8 mouse cellular contexts compared by ENCODE assay signal in genomic region chr7:24642491-24642890, GRCm38 (mm10). TPM values are rescaled to one million over a fixed set of nuclear protein-coding genes. Genes with fewer than 3 reads are reported as not detected.
DNase-seq lines count a peak whose midpoint lies in the region; ATAC-seq and TF ChIP-seq lines count a peak whose summit lies in the region.

No protein-coding gene starts in this region.

- TF ChIP-seq POLR2A in brain, embryonic 14.5 days (IDR thresholded peaks at IDR 0.05; ENCODE audit: borderline replicate concordance, extremely low read depth, insufficient read depth, insufficient read length, poor library complexity, severe bottlenecking) = no peak

- H3K27me3 ChIP-seq in intestine, embryonic 14.5 days (replicated peaks; ENCODE audit: control insufficient read depth, insufficient read depth, low read length) = peaks cover 38% of the 10 kb centered on the region
- peaks cover 28% of the 10 kb centered on the region for H3K27me3 ChIP-seq in intestine, embryonic 15.5 days (replicated peaks)
- peaks cover 17% of the 10 kb centered on the region for H3K27me3 ChIP-seq in G1E (ENCODE audit: insufficient read depth, low read length)
- H3K27me3 ChIP-seq in liver, postnatal 0 days (ENCODE audit: insufficient read depth, low read length) = peaks cover 28% of the 10 kb centered on the region

- intact Hi-C loops in heart, postnatal 10 days (cut with DNase I) = no loop called here

- no peak overlapping the region for H3K9ac ChIP-seq in intestine, embryonic 14.5 days (ENCODE audit: low read length)
- H3K9ac ChIP-seq in intestine, embryonic 15.5 days = no peak overlapping the region
- H3K9ac ChIP-seq in liver, postnatal 0 days (replicated peaks) = no peak overlapping the region

- DNase-seq in intestine, embryonic 14.5 days (ENCODE audit: low spot score) = peak; percentile 80
- DNase-seq in G1E (ENCODE audit: low spot score) = no peak
- peak; percentile 62 for DNase-seq in brain, embryonic 14.5 days (ENCODE audit: low read depth)
- DNase-seq in heart, postnatal 10 days = peak; percentile 34 to 63
- peak; percentile 69 for DNase-seq in liver, postnatal 0 days
- DNase-seq in right cerebral cortex, postnatal 14 days = peak; percentile 43

- no peaks in the 10 kb centered on the region for H3K4me1 ChIP-seq in intestine, embryonic 14.5 days (replicated peaks; ENCODE audit: control insufficient read depth, insufficient read depth, low read length)
- H3K4me1 ChIP-seq in intestine, embryonic 15.5 days (replicated peaks) = peaks cover 7% of the 10 kb centered on the region; the same call in 1 of the 2 replicates
- no peaks in the 10 kb centered on the region for H3K4me1 ChIP-seq in G1E (ENCODE audit: insufficient read depth, low read depth, low read length)
- H3K4me1 ChIP-seq in liver, postnatal 0 days (ENCODE audit: insufficient read depth) = peaks cover 8% of the 10 kb centered on the region

- 13% methylated on average over 9 of the region's 9 CpGs for WGBS in intestine, embryonic 14.5 days
- 2% methylated on average over 9 of the region's 9 CpGs for WGBS in intestine, embryonic 15.5 days
- WGBS in liver, postnatal 0 days (ENCODE audit: insufficient replicate concordance) = 7% methylated on average over 9 of the region's 9 CpGs

- H3K4me3 ChIP-seq in intestine, embryonic 14.5 days (ENCODE audit: low read depth, low read length) = no peak overlapping the region
- no peak overlapping the region for H3K4me3 ChIP-seq in intestine, embryonic 15.5 days (replicated peaks)
- no peak overlapping the region for H3K4me3 ChIP-seq in G1E (ENCODE audit: low read depth, low read length)
- H3K4me3 ChIP-seq in liver, postnatal 0 days (ENCODE audit: low read depth, low read length) = no peak overlapping the region

- H3K36me3 ChIP-seq in intestine, embryonic 14.5 days (ENCODE audit: control insufficient read depth, insufficient read depth, low read length) = no peaks in the 10 kb centered on the region
- no peaks in the 10 kb centered on the region for H3K36me3 ChIP-seq in intestine, embryonic 15.5 days
- no peaks in the 10 kb centered on the region for H3K36me3 ChIP-seq in G1E (replicated peaks)
- H3K36me3 ChIP-seq in liver, postnatal 0 days (replicated peaks; ENCODE audit: insufficient read depth, low read length) = no peaks in the 10 kb centered on the region

- TF ChIP-seq CTCF in G1E (IDR thresholded peaks at IDR 0.05; ENCODE audit: low read depth, low read length) = peak; percentile 84
- TF ChIP-seq CTCF in brain, embryonic 14.5 days (IDR thresholded peaks at IDR 0.05; ENCODE audit: borderline replicate concordance, extremely low read depth, insufficient read depth, insufficient read length) = peak; percentile 73
- peak; percentile 87 for TF ChIP-seq CTCF in liver, postnatal 0 days (IDR thresholded peaks at IDR 0.05; ENCODE audit: low read depth)

- peak; percentile 36; the same call in 1 of the 2 replicates for ATAC-seq in intestine, embryonic 14.5 days (replicated peaks; ENCODE audit: low FRiP score, low TSS enrichment, low read depth)
- ATAC-seq in intestine, embryonic 15.5 days = no peak
- no peak for ATAC-seq in G1E (ENCODE audit: extremely low read depth, insufficient number of reproducible peaks, low FRiP score, poor library complexity, severe bottlenecking)
- no peak for ATAC-seq in liver, postnatal 0 days
- ATAC-seq in activated CD4-positive, CD25-positive, alpha-beta regulatory T cell, adult 4 months = no peak

- no peak overlapping the region for H3K27ac ChIP-seq in intestine, embryonic 14.5 days (ENCODE audit: low read depth)
- no peak overlapping the region for H3K27ac ChIP-seq in intestine, embryonic 15.5 days
- no peak overlapping the region for H3K27ac ChIP-seq in liver, postnatal 0 days (ENCODE audit: low read depth)

- no peak for TF ChIP-seq EP300 in liver, postnatal 0 days (IDR thresholded peaks at IDR 0.05; ENCODE audit: low read depth)

- H3K9me3 ChIP-seq in intestine, embryonic 14.5 days (ENCODE audit: control insufficient read depth, low read length) = no peaks in the 10 kb centered on the region
- H3K9me3 ChIP-seq in intestine, embryonic 15.5 days = no peaks in the 10 kb centered on the region
- H3K9me3 ChIP-seq in G1E (replicated peaks) = no peaks in the 10 kb centered on the region
- H3K9me3 ChIP-seq in liver, postnatal 0 days (ENCODE audit: low read length) = no peaks in the 10 kb centered on the region

- H3K4me2 ChIP-seq in intestine, embryonic 14.5 days (ENCODE audit: low read length) = no peak overlapping the region
- no peak overlapping the region for H3K4me2 ChIP-seq in intestine, embryonic 15.5 days (replicated peaks)
- no peak overlapping the region for H3K4me2 ChIP-seq in liver, postnatal 0 days (ENCODE audit: low read depth, low read length)

RNA-seq across cellular contexts. Expression of gene Lypd3, which starts 6.1 kb away (rescaled TPM):
- 0.50 and 0.77 TPM in 2 replicates for polyA plus RNA-seq in intestine, embryonic 14.5 days (2014; fragmentation: Nextera tagmentation; extraction: Ambion mirVana)
- 0.44 and 0.64 TPM in 2 replicates for polyA plus RNA-seq in intestine, embryonic 15.5 days (2015; fragmentation: Nextera tagmentation; extraction: Ambion mirVana)
- not detected in 2 replicates for total RNA-seq in G1E (2014; fragmentation: Nextera tagmentation)
- total RNA-seq in G1E (2017) = 0.23 TPM in 1 of 2 replicates, not detected in the other
- polyA plus RNA-seq in G1E (2012) = not detected in 2 replicates
- 1.8 and 2.9 TPM in 2 replicates for polyA plus RNA-seq in brain, embryonic 14.5 days (2012; rRNA removed)
- total RNA-seq in heart, postnatal 10 days (2021) = not detected
- not detected in 2 replicates for polyA plus RNA-seq in liver, postnatal 0 days (2015; fragmentation: Nextera tagmentation; extraction: Ambion mirVana)
- not detected for polyA plus RNA-seq in activated CD4-positive, CD25-positive, alpha-beta regulatory T cell, adult 4 months (2017; shearing (Covaris generic))

RNA-seq across cellular contexts. Expression of gene Phldb3, which starts 31.9 kb away (rescaled TPM):
- 0.31 and 0.38 TPM in 2 replicates for polyA plus RNA-seq in intestine, embryonic 14.5 days (2014; fragmentation: Nextera tagmentation; extraction: Ambion mirVana)
- polyA plus RNA-seq in intestine, embryonic 15.5 days (2015; fragmentation: Nextera tagmentation; extraction: Ambion mirVana) = 0.35 and 0.39 TPM in 2 replicates
- 2.3 and 8.0 TPM in 2 replicates for total RNA-seq in G1E (2014; fragmentation: Nextera tagmentation)
- total RNA-seq in G1E (2017) = 1.1 and 1.4 TPM in 2 replicates
- polyA plus RNA-seq in G1E (2012) = 4.9 and 6.0 TPM in 2 replicates
- 0.30 and 0.59 TPM in 2 replicates for polyA plus RNA-seq in brain, embryonic 14.5 days (2012; rRNA removed)
- total RNA-seq in heart, postnatal 10 days (2021) = under 1 TPM; 0.22 to 0.48 TPM
- polyA plus RNA-seq in liver, postnatal 0 days (2015; fragmentation: Nextera tagmentation; extraction: Ambion mirVana) = 0.12 and 0.25 TPM in 2 replicates
- polyA plus RNA-seq in activated CD4-positive, CD25-positive, alpha-beta regulatory T cell, adult 4 months (2017; shearing (Covaris generic)) = under 1 TPM; 0.25 to 0.73 TPM

RNA-seq across cellular contexts. Expression of gene Tex101, which starts 34.0 kb away (rescaled TPM):
- polyA plus RNA-seq in intestine, embryonic 14.5 days (2014; fragmentation: Nextera tagmentation; extraction: Ambion mirVana) = not detected in 2 replicates
- polyA plus RNA-seq in intestine, embryonic 15.5 days (2015; fragmentation: Nextera tagmentation; extraction: Ambion mirVana) = 0.14 and 0.15 TPM in 2 replicates
- total RNA-seq in G1E (2014; fragmentation: Nextera tagmentation) = not detected in 2 replicates
- total RNA-seq in G1E (2017) = 0.16 TPM in 1 of 2 replicates, not detected in the other
- polyA plus RNA-seq in G1E (2012) = not detected in 2 replicates
- polyA plus RNA-seq in brain, embryonic 14.5 days (2012; rRNA removed) = not detected in 2 replicates
- total RNA-seq in heart, postnatal 10 days (2021) = not detected
- polyA plus RNA-seq in liver, postnatal 0 days (2015; fragmentation: Nextera tagmentation; extraction: Ambion mirVana) = not detected in 2 replicates
- polyA plus RNA-seq in activated CD4-positive, CD25-positive, alpha-beta regulatory T cell, adult 4 months (2017; shearing (Covaris generic)) = not detected

RNA-seq across cellular contexts. Expression of gene Zfp575, which starts 55.0 kb away (rescaled TPM):
- polyA plus RNA-seq in intestine, embryonic 14.5 days (2014; fragmentation: Nextera tagmentation; extraction: Ambion mirVana) = 3.1 and 3.6 TPM in 2 replicates
- 3.2 and 3.6 TPM in 2 replicates for polyA plus RNA-seq in intestine, embryonic 15.5 days (2015; fragmentation: Nextera tagmentation; extraction: Ambion mirVana)
- not detected in 2 replicates for total RNA-seq in G1E (2014; fragmentation: Nextera tagmentation)
- 0.05 TPM in 1 of 2 replicates, not detected in the other for total RNA-seq in G1E (2017)
- not detected in 2 replicates for polyA plus RNA-seq in G1E (2012)
- polyA plus RNA-seq in brain, embryonic 14.5 days (2012; rRNA removed) = 4.8 and 9.6 TPM in 2 replicates
- total RNA-seq in heart, postnatal 10 days (2021) = under 1 TPM; 0.32 to 0.45 TPM
- polyA plus RNA-seq in liver, postnatal 0 days (2015; fragmentation: Nextera tagmentation; extraction: Ambion mirVana) = 0.13 and 0.15 TPM in 2 replicates
- polyA plus RNA-seq in activated CD4-positive, CD25-positive, alpha-beta regulatory T cell, adult 4 months (2017; shearing (Covaris generic)) = under 1 TPM in 1 of 2 experiments, not detected in 1; 0.12 TPM

RNA-seq across cellular contexts. Expression of gene Ethe1, which starts 55.1 kb away (rescaled TPM):
- 42.9 and 46.5 TPM in 2 replicates for polyA plus RNA-seq in intestine, embryonic 14.5 days (2014; fragmentation: Nextera tagmentation; extraction: Ambion mirVana)
- polyA plus RNA-seq in intestine, embryonic 15.5 days (2015; fragmentation: Nextera tagmentation; extraction: Ambion mirVana) = 35.7 and 36.7 TPM in 2 replicates
- 9.1 and 12.0 TPM in 2 replicates for total RNA-seq in G1E (2014; fragmentation: Nextera tagmentation)
- total RNA-seq in G1E (2017) = 4.8 and 8.6 TPM in 2 replicates
- polyA plus RNA-seq in G1E (2012) = 11.0 and 12.0 TPM in 2 replicates
- 14.4 and 18.8 TPM in 2 replicates for polyA plus RNA-seq in brain, embryonic 14.5 days (2012; rRNA removed)
- total RNA-seq in heart, postnatal 10 days (2021) = 10 to 100 TPM; 20.5 to 25.0 TPM
- polyA plus RNA-seq in liver, postnatal 0 days (2015; fragmentation: Nextera tagmentation; extraction: Ambion mirVana) = 39.7 and 40.9 TPM in 2 replicates
- 10 to 100 TPM; 19.0 to 21.6 TPM for polyA plus RNA-seq in activated CD4-positive, CD25-positive, alpha-beta regulatory T cell, adult 4 months (2017; shearing (Covaris generic))
